Mouse (Mus musculus) cerebellum, postnatal 10 days (tissue): Measurements from ENCODE around the gene Phxr2.

ENCODE experiments used
- DNase-seq, 2 experiments: peaks; one replicate each; pipeline ENCODE4 v3.0.0; 2021; ENCODE audit warnings: mixed read lengths in 2 of 2

The Phxr2 gene

GRCm38 (mm10) chr10:99132189-99132588 lies 6.1 kb upstream of the Phxr2 start:
- peak in 1 of 2 experiments; percentile 19 for DNase-seq

DNA sequence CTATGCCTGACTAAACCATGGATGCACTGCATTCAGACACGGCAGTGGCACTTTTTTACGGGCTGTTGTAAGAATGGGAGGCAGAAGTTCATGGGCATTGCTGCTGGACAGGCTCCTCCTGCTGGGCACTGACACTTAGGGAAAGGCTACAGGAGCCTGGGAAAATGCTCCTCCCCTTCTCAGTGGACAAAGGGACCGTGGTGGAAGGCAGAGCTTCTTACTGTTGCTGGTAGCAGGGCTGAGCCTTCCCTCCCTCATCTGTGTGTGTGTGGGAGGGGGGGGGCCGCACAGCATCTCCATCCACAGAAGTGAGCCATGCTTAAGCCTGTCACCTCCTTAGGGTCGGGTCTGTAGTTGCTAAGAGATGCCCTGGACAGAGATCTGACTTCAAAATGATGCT lies 5.2 kb upstream of the Phxr2 start:
- no peak for DNase-seq

GRCm38 (mm10) chr10:99130611-99131010 lies 4.5 kb upstream of the Phxr2 start:
- no peak for DNase-seq

DNA sequence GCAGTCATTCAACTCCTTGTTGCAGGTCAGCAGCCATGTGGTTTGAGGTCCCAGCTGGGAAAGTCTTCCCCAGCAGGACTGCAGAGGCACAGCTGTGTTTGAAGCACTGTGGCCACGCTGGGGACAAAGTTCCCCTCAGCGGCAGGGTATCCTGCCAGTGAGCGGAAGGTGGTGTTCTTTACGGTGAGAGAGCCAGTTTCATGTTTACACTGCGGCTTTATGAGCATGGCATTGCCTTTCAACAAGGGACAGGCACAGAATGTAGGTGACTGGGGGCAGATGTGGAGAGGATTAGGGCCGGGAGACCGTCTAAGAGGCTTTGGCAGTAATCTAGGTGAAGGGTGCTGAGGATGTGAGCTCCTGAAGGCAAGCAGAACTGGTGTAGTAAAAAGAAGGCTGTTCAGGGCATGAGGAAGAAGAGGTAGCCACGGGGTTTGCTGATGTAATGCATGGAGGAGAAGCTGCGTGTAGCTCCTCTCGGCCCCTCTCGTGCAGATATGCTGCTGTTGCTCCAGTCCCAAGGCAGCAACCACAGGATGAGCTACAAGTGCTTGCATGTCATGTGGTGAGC lies 1.7 kb upstream of the Phxr2 start:
- no peak for DNase-seq

DNA sequence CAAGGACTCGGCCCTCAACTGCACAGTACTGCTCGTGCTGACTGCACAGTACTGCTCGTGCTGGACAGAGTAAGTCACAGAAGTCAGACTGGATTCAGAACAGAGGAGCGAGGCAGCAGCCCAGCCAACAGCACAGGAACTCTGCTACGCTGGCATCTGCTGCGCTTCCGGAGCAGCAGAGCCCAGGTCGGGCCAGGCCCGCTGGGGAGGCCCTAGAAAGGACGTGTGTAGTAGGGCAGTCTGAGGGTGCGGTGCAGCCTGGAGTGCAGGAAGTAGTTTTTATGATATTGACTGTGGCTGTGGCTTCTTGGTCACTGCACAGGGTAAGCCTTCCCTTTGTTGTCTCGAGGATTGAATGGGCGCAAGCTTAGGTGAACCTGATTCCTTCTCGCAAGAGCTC lies 829 bp upstream of the Phxr2 start:
- DNase-seq: no peak

GRCm38 (mm10) chr10:99119471-99119870 lies 6.7 kb downstream of the Phxr2 start:
- DNase-seq: no peak

DNA sequence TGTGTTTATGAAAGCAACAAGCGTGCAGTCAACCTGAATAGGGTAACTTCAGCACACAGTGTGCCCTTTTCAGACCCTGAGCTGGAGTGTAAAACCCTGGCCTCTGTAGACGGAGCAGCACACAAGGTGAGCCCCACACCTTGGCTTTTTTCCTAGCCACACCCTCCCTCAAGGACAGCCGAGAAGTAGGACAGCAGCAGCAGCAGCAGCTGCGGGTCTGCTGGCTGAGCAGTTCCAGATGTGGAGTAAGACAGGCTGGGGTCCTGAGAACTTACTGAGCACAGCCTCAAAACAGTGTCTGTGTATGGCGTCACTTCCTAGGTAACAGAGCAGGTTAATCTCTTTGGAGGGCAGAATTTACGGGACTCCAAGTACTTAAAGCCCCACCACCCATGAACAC lies 7.4 kb downstream of the Phxr2 start:
- no peak for DNase-seq

- DNase-seq: no peak
Measured at GRCm38 (mm10) chr10:99117876-99118275, 8.2 kb downstream of the Phxr2 start.

DNA sequence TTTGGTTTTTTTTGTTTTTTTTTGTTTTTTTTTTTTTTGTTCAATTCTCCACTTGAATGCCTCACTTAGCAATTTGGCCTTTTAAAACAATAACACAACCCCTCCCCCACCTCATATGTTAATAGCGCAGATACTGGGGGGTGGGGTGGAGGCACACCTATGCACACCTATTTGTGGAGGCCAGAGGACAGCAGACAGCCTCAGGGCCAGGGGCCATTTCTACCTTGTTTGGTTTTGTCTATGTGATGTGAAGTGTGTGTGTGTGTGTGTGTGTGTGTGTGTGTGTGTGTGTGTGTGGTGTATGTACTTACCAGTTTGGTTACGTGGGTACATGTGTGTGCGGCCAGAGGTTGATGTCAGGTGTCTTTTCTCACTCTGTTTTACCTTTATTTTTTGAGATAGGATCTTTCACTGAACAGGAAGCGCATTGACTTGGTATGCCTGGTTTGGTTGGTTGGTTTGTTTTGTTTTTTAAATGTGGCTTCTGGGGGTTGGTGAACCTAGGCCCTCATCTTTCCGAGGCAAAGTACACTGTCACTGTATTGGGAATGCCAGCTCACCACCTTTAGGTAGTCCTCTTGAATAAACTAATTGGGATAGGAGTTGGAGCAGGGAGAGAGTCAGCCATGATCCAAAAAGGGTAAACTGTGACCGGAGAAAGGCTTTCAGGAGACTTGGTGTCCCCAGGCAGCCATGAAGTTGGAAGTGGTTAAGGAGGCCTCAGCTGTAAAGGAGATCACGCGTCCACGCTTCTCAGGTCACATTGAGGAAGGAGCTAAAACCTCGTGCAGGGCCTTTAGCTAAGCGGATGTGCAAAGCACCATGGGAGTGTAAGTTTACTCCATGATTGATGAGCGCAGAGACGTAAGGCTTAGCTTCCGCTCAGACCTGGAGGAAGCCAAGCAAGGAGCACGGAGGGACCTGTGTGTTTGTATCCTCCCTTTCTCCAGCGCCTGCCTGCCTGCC lies 9.2 kb downstream of the Phxr2 start:
- no peak for DNase-seq

- DNase-seq: no peak
Measured at GRCm38 (mm10) chr10:99116237-99116632, 9.9 kb downstream of the Phxr2 start.

- DNase-seq: no peak
Measured at GRCm38 (mm10) chr10:99115471-99116236, 10.5 kb downstream of the Phxr2 start.

DNA sequence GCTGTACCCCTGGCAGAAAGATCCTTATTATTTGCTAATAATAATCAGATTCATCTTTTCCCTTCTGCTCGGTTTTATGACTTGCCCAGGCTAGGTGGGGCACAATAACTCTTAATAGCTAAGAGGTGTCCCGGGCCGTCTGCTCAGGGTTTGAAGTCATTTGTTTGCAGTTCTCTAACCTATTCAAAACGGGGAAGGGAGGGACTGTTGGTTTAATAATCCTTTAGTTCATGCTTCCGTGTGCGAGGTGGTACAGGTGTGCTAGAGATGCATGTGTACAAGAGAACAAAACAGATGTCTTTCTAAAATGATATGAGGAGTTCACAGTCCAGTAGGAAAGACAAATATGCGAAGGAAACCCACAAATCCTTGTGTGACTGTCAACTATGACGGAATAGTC lies 11.8 kb downstream of the Phxr2 start:
- no peak for DNase-seq

- DNase-seq: no peak
Measured at GRCm38 (mm10) chr10:99113533-99113932, 12.6 kb downstream of the Phxr2 start.

GRCm38 (mm10) chr10:99108431-99108982 lies 17.6 kb downstream of the Phxr2 start:
- no peak for DNase-seq

DNA sequence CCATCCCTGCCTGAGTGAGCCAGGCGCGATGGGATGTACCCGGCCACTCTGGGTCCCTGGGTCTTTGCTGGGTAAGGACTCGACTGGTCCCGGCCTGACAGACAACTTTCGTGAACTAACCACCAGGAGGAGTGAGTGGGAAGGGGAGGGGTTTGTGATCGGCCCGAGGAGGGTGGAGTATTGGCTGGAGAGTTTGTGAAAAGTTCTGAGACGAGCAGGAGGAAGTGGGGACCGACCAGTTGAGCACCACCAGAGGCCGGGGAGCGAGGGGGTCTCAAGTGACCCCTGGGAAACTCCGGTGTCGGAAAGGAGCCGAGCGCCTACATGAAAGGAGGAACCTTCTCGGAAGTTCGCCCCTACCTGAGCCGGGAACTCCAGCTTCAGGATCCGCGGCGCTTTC lies 18.2 kb downstream of the Phxr2 start, which contains the start of gene Galnt4:
Galnt4 (plus strand) TSS at position 196 of the 400 bp plus-strand sequence.
- DNase-seq: peak; percentile 76 to 79

DNA sequence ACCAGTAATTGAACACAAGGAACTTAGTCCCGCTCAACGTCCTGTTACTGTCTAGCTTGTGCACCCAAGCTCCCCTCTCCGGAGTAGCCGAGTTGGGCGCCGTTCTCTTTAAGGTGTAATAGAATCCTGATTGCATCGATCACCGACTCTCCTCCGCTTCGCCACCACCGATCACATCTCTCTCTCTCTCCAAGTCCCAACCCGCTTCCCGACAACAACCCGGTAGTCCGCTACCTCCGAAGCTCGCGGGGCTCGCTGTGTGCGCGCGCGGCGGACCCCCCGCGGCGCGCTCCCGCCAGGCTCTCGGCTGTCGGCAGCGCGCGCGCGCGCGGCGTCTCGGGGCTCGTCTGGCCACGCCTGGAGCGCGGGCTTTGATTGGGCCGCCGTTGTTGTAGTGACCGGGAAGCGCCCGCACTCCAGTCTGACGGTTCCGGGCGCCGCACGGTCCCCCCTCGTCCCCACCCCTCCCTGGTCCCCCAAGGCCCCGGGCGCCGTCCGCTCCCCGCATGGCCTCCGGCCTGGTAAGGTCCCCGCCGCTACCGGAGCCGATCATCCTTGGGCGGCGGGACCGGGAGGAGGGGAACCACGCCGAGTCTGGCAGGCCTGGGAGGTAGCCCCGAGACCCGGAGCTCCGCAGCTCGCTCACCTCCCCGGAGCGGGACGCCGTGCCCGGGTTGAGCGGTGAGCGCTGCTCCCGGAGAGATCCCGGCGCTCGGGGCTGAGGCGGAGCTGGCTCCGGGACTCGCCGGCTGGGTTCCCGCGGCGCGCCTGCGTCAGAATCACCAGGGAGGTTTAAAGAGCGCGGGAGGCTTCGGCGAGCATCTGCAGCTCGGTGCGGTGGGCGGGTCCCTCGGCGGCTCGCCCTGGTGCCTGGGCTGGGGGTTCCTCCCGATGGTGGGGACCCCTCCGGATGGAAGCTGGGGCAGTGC lies 19.2 kb downstream of the Phxr2 start, which contains the start of gene Poc1b:
Poc1b (plus strand) TSS at position 334 of the 929 bp plus-strand sequence.
- peak; percentile 92 to 94 for DNase-seq

DNA sequence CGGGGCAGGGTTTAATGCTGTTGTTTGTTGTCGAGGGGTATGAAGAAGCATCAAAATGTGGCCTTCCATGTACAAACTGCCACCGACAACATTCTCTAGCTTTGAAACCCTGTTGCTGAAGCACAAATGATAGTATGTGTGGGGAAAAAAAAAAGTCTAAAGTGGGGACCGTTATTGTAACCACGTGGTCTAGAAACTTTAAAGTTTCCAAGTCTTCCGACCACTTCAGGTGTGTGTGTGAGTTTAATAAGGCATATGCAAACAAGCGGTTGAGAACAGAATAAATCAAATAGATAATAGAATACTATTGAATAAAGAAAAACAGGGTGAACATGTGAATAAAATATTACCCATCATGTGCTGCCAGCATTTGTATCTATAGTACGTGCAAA lies 19.8 kb downstream of the Phxr2 start:
- no peak for DNase-seq

- no peak for DNase-seq
Measured at GRCm38 (mm10) chr10:99105522-99105921, 20.6 kb downstream of the Phxr2 start.

DNA sequence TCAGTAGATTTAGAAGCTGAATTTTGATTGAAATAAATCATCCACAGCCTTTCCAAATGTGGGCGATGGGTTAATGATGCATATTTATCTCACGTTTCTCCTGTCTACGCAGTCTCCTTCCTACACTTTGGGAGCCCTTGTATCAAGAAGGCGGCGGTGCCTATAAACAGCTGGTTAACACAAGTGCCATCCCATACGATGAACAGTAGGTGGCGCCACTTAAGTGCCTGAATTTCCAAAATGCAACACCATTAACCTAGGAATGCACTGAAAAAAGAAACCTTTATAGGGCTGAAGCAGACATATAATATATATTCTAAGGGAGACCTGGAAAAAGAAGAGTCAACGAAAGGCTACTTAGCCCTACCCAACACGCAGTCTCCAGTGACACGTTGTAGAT lies 28.8 kb downstream of the Phxr2 start:
- peak; percentile 59 to 62 for DNase-seq

- DNase-seq: no peak
Measured at GRCm38 (mm10) chr10:99095114-99095513, 31.0 kb downstream of the Phxr2 start.

DNA sequence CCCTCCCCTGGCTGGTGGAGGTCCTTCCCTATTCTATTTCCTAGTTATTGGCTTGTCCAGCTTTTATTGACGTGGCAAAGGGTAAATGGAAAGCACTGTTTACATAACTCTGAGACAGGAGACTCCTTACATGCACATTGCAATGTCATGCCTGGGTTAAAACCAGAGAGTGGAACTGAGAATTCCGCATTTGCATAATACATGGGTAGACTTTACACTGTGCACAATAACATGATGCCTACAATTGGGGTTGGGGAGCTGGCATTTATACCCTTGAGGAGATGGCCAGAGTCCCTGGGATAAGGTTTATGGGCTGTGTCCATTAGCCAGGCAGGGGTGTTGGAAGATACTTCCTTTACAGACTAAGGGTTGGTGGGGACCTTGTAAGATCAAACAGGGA lies 32.8 kb downstream of the Phxr2 start:
- no peak for DNase-seq

GRCm38 (mm10) chr10:99089906-99090305 lies 36.2 kb downstream of the Phxr2 start:
- DNase-seq: no peak
